Mouse (Mus musculus) erythroblast, embryonic 14.5 days (primary cell): ENCODE measurements around the gene Dkk3. TPM values are rescaled to one million over a fixed set of nuclear protein-coding genes. Genes with fewer than 3 reads are reported as not detected.

Experiments used
- H3K27me3 ChIP-seq: 2 replicates; pipeline ENCODE4 v1.6.1; 2012; ENCODE audit warnings: inconsistent platforms; ENCODE audit not compliant: control insufficient read depth
- H3K36me3 ChIP-seq: 2 replicates; pipeline ENCODE4 v1.6.1; 2012; ENCODE audit warnings: mild to moderate bottlenecking, inconsistent platforms; ENCODE audit not compliant: control insufficient read depth
- H3K4me1 ChIP-seq: 2 replicates; pipeline ENCODE4 v1.6.1; 2012; ENCODE audit warnings: inconsistent platforms; ENCODE audit not compliant: control insufficient read depth
- H3K4me3 ChIP-seq: replicated peaks from 2 replicates; pipeline ENCODE3; 2012; ENCODE audit warnings: moderate library complexity, mild to moderate bottlenecking, inconsistent platforms
- H3K9me3 ChIP-seq: 2 replicates; pipeline ENCODE4 v1.6.1; 2012; ENCODE audit warnings: low read length, inconsistent platforms, mixed read lengths; ENCODE audit not compliant: control insufficient read depth
- GATA1 ChIP-seq: IDR thresholded peaks from 2 replicates; pipeline ENCODE4 v1.6.1; 2012; ENCODE audit warnings: low read length, inconsistent platforms, mixed read lengths
- TAL1 ChIP-seq: IDR thresholded peaks from 3 replicates; pipeline ENCODE4 v1.6.1; 2012; ENCODE audit warnings: low read length, inconsistent platforms, mixed read lengths
- polyA plus RNA-seq: library from polyadenylated mRNA; stranded (reverse); fragments of >175 nt; gene quantifications from 2 replicates; pipeline ENCODE4 v1.2.3, GENCODE M21; 2012

Dkk3 gene
- polyA plus RNA-seq, 1 experiment = not detected

GRCm38 (mm10) chr7:112136537-112136936 lies 22.3 kb downstream of the Dkk3 start:
- Histone ChIP-seq H3K4me3 (no peak overlapping the region), H3K4me1 (no peaks in the 10 kb centered on the region), H3K36me3 (no peaks in the 10 kb centered on the region), H3K9me3 (no peaks in the 10 kb centered on the region), H3K27me3 (no peaks in the 10 kb centered on the region)
- TF ChIP-seq GATA1 (no peak), TAL1 (no peak)

- TF ChIP-seq TAL1 (no peak), GATA1 (no peak)
- no peaks in the 10 kb centered on the region for H3K9me3 ChIP-seq
- no peaks in the 10 kb centered on the region for H3K27me3 ChIP-seq
- H3K36me3 ChIP-seq = no peaks in the 10 kb centered on the region
- no peaks in the 10 kb centered on the region for H3K4me1 ChIP-seq
- no peak overlapping the region for H3K4me3 ChIP-seq
These were observed 23.7 kb downstream of the Dkk3 start for GRCm38 (mm10) chr7:112135161-112135560.

- TF ChIP-seq TAL1 = no peak
- no peak for TF ChIP-seq GATA1
- H3K36me3 ChIP-seq = no peaks in the 10 kb centered on the region
- H3K27me3 ChIP-seq = no peaks in the 10 kb centered on the region
- no peaks in the 10 kb centered on the region for H3K4me1 ChIP-seq
- H3K4me3 ChIP-seq = no peak overlapping the region
- H3K9me3 ChIP-seq = no peaks in the 10 kb centered on the region
These were observed 25.6 kb downstream of the Dkk3 start for GRCm38 (mm10) chr7:112133277-112133676.

- Histone ChIP-seq H3K4me3 (no peak overlapping the region), H3K9me3 (no peaks in the 10 kb centered on the region), H3K27me3 (no peaks in the 10 kb centered on the region), H3K36me3 (no peaks in the 10 kb centered on the region), H3K4me1 (no peaks in the 10 kb centered on the region)
- no peak for TF ChIP-seq TAL1
- TF ChIP-seq GATA1 = no peak
These were observed 26.9 kb downstream of the Dkk3 start for GRCm38 (mm10) chr7:112132005-112132404.

GRCm38 (mm10) chr7:112130660-112131059 lies 28.2 kb downstream of the Dkk3 start:
- Histone ChIP-seq H3K36me3 (no peaks in the 10 kb centered on the region), H3K4me1 (no peaks in the 10 kb centered on the region), H3K27me3 (no peaks in the 10 kb centered on the region), H3K4me3 (no peak overlapping the region), H3K9me3 (no peaks in the 10 kb centered on the region)
- TF ChIP-seq GATA1 = no peak
- TF ChIP-seq TAL1 = no peak

DNA sequence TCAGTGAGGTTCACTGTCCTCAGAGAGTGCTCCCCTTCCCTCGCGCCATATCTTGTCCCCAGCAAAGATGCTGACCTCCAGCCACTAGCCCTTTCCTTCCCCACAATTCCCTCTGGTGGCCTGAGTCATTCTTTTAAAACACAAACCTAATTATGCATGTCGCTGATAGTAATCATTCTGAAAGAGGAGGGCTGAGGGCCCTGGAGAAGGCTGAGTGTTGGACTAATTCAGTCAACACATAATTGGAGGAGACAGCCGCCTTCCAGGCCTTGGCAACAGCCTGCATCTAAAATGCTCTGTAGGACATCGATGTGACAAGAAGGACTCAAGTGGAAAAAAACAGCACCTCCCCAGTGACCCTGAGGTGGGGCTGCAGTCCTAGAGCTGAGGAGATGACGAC lies 29.0 kb downstream of the Dkk3 start:
- no peaks in the 10 kb centered on the region for H3K36me3 ChIP-seq
- no peak for TF ChIP-seq TAL1
- no peak for TF ChIP-seq GATA1
- H3K9me3 ChIP-seq = no peaks in the 10 kb centered on the region
- no peaks in the 10 kb centered on the region for H3K4me1 ChIP-seq
- no peaks in the 10 kb centered on the region for H3K27me3 ChIP-seq
- no peak overlapping the region for H3K4me3 ChIP-seq

DNA sequence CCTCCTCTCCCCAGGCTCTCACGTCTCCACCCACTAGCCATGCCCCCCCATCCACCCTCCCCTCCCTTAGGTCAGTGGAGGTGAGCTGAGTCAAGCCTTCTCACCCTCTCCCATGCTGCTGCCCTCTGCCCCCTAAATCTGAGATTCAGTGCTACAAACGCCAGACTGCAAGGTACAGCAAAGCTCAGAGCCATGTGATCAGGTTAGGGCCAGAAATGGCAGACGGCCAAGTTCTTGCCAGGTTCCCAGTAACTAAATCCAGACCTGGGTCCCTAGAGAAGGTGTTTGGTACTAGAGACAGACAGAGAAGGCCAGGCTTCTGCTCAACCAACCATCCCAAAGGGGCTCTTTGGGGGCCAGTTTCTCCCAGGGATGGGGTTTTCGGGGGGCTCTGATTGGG lies 30.0 kb downstream of the Dkk3 start:
- Histone ChIP-seq H3K27me3 (no peaks in the 10 kb centered on the region), H3K4me1 (no peaks in the 10 kb centered on the region), H3K9me3 (no peaks in the 10 kb centered on the region), H3K4me3 (no peak overlapping the region), H3K36me3 (no peaks in the 10 kb centered on the region)
- no peak for TF ChIP-seq GATA1
- no peak for TF ChIP-seq TAL1

DNA sequence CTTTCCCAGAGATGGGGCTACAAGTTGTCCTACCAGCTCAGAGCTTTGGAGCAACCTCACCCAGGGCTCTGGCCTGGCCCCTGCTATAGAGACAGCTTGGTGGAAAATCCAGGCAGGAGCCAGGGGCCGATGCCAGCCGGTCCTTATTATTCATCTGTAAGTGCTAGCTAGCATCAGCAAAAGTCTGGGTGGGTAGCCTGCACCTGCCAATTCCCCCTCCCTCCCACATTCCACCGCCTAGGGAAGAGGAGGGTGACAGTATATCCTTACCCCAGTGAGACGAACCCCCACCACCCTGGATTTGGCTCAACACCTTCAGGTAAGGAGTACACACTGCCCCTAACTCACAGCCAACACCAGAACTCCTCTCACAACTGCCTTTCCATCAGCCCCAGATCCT lies 30.9 kb downstream of the Dkk3 start:
- no peaks in the 10 kb centered on the region for H3K27me3 ChIP-seq
- no peaks in the 10 kb centered on the region for H3K4me1 ChIP-seq
- H3K36me3 ChIP-seq = no peaks in the 10 kb centered on the region
- H3K9me3 ChIP-seq = no peaks in the 10 kb centered on the region
- TF ChIP-seq GATA1 (no peak), TAL1 (no peak)
- H3K4me3 ChIP-seq = no peak overlapping the region

- TF ChIP-seq GATA1 (no peak), TAL1 (no peak)
- Histone ChIP-seq H3K27me3 (no peaks in the 10 kb centered on the region), H3K36me3 (no peaks in the 10 kb centered on the region), H3K4me3 (no peak overlapping the region), H3K4me1 (no peaks in the 10 kb centered on the region), H3K9me3 (no peaks in the 10 kb centered on the region)
These were observed 31.7 kb downstream of the Dkk3 start for GRCm38 (mm10) chr7:112127085-112127637.

GRCm38 (mm10) chr7:112125625-112126260 lies 33.1 kb downstream of the Dkk3 start:
- H3K36me3 ChIP-seq = no peaks in the 10 kb centered on the region
- H3K4me1 ChIP-seq = no peaks in the 10 kb centered on the region
- no peaks in the 10 kb centered on the region for H3K27me3 ChIP-seq
- TF ChIP-seq TAL1 = no peak
- no peak for TF ChIP-seq GATA1
- H3K4me3 ChIP-seq = no peak overlapping the region
- H3K9me3 ChIP-seq = no peaks in the 10 kb centered on the region
